Mouse (Mus musculus) brain, embryonic 14.5 days (tissue): ENCODE data around the gene Prpf8. TPM values are rescaled to one million over a fixed set of nuclear protein-coding genes. Genes with fewer than 3 reads are reported as not detected.
A peak's percentile ranks its signal among the peaks of the same experiment; 100 is the strongest.

Source experiments
- DNase-seq: peaks from one replicate; pipeline ENCODE4 v3.0.0-alpha.2; 2011; ENCODE audit warnings: low read depth
- CTCF ChIP-seq: fragments of 200-500 bp; IDR thresholded peaks from 2 replicates; pipeline ENCODE4 v1.5.1; 2012; ENCODE audit warnings: inconsistent platforms, mild to moderate bottlenecking, moderate library complexity, borderline replicate concordance; ENCODE audit not compliant: insufficient read depth, insufficient read length; ENCODE audit errors: extremely low read depth
- POLR2A ChIP-seq: fragments of 200-500 bp; IDR thresholded peaks from 2 replicates; pipeline ENCODE4 v1.6.1; 2012; ENCODE audit warnings: mild to moderate bottlenecking, inconsistent platforms, borderline replicate concordance; ENCODE audit not compliant: poor library complexity, insufficient read depth, insufficient read length, severe bottlenecking; ENCODE audit errors: extremely low read depth
- polyA plus RNA-seq: library from polyadenylated mRNA; depleted of rRNA; stranded (reverse); fragments of >200 nt; gene quantifications from 2 replicates; pipeline ENCODE4 v1.2.3, GENCODE M21; 2012

The Prpf8 gene
- polyA plus RNA-seq, 1 experiment, result 156 TPM

DNA sequence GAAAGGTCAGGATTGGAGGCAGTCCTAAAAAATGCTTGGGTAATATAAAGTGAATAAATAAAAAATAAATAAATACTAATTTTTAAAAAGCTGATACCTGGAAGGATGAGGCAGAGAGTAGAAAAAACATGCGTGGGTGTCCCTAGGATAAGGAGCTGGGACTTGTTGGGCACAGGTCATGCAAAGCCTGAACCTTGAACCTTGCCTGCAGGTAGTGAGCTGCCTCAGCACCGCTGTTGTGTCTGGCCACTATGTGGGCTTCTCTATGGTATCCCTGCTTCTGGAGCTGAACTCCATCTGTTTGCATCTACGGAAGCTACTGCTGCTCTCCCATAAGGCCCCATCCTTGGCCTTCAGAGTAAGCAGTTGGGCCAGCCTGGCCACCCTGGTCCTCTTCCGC lies 17.4 kb upstream of the Prpf8 start:
- TF ChIP-seq CTCF (no peak), POLR2A (no peak)
- no peak for DNase-seq

DNA sequence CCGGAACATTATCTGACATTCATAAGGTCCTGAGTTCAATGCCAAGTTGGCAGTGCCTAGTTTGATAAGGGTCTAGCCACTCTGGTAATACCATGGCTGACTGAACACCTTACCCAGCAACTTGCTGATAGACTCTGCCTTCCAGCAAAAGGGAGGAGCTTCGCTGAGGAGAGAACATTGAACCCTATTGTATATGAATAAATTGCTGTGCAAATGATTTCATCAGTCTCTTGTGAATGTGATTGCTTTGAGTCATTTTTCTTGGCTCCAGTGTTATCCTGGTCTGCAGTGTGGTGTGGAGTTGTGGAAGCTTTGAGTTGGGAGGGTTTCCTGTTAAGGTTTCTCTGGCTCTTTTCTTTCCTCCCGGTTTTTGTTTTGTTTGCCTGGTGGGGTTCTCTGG lies 15.9 kb upstream of the Prpf8 start:
- TF ChIP-seq POLR2A (no peak), CTCF (no peak)
- no peak for DNase-seq

DNA sequence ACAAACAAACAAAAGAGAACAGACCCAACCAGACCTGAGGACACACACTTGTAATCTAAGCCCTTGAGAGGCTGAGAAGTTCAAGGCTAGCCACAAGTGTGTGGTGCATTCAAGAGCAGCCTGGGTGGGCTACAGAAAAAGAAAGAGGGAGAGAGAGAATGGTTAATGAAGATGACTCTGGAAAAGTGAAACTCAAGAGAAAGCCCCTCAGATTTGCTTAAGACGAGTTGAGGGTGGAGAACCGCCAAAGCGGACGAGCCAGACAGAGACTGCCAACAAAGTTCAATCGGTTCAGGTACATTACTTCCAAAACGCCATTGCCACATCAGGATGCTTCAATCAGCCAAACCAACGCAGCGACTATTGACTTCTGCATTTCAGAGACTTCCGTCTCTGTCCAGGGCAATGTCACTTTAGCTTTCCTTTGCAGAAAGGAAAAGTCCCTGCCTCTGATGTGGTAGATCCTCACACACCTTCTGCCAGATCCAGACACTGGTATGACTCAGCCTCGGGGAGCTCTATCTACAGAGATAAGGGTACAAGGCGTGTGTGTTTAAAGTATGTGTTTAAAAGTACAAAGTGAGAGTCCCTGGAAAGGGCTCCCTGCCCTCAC lies 14.0 kb upstream of the Prpf8 start:
- TF ChIP-seq CTCF, result no peak
- no peak for TF ChIP-seq POLR2A

DNA sequence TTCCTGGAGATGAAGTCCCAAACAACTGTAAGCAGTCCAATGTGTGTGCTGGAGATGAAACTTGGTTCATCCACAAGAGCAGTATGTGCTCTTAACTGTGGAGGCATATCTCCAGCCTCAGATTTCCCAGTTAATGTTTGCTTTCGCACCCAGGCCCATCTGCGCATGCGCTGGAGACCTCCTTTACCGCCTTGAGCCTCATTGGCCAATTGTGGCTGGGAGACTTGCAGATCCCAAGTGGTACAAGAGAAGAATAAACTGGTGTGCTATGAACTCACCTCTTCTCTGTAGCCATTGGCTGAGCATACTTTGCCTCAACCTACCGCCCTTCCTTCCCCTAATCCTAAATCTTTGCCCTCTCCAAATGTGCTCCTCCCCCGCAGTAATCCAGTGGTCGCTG lies 13.2 kb upstream of the Prpf8 start:
- TF ChIP-seq CTCF, result no peak
- DNase-seq, result no peak

More for the DNA sequence above, 14.0 kb upstream of the Prpf8 start:
- no peak for DNase-seq

DNA sequence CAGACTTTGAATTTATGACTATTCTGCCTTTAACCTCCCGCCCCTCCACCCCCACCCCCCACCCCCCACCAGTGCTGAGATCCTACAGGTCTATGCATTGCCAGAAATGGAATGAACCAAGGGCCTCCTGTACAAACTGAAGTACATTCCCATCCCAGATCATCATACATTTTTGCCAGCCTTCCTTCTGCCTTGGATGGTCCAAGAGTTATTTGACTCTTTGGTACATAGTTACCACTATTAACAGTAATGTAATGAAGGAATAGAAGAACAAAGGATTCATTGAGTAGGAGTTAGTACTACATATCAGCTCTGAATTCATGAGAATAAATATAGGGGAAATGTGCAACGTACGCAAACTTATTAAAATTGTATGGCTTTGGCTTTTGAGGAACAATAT lies 424 bp upstream of the Prpf8 start:
- TF ChIP-seq POLR2A (no peak), CTCF (no peak)
- no peak for DNase-seq

DNA sequence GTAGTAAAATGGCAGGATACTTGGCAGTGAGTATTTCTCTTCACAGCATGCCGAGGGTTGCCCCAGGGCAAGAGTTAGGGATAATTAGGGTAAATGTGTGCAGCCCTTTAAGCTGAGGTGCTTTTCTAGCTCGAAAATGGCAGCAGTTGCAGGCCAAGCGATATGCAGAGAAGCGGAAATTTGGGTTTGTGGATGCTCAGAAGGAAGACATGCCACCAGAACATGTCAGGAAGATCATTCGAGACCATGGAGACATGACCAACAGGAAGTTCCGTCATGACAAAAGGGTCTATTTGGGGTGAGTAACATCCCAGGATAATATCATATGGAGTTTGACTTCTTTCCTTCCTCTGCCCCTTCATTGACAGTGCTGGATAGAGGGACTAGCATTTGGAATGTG lies 880 bp downstream of the Prpf8 start:
- TF ChIP-seq CTCF (no peak), POLR2A (no peak)
- no peak for DNase-seq

DNA sequence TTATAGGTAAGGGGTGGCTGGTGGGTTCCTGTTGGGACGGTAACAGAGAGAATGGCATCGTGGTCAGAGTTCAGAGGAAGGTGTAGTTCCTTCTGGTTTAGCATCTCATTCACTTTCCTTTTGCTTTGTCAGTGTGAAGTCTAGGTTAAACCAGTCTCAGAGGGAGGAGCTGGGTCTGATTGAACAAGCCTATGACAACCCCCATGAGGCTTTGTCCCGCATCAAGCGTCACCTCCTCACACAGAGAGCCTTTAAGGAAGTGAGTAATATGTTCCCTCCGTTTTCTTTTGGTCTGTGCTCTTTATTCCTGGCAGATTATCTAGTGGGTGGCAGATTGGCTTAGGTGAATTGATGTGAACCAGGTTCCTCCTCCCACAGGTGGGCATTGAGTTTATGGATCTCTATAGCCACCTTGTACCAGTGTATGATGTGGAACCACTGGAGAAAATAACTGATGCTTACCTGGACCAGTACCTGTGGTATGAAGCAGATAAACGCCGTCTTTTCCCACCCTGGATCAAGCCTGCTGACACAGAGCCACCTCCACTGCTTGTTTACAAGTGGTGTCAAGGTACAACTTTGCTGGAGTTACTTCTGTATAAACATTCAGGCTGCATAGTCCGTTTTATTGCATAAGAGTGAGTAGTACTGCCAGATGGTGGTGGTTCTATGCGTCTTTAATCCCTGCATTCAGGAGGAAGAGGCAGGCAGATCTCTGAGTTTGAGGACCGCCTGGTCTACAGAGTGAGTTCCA lies 7.9 kb downstream of the Prpf8 start:
- TF ChIP-seq POLR2A (no peak), CTCF (no peak)
- DNase-seq, result no peak

DNA sequence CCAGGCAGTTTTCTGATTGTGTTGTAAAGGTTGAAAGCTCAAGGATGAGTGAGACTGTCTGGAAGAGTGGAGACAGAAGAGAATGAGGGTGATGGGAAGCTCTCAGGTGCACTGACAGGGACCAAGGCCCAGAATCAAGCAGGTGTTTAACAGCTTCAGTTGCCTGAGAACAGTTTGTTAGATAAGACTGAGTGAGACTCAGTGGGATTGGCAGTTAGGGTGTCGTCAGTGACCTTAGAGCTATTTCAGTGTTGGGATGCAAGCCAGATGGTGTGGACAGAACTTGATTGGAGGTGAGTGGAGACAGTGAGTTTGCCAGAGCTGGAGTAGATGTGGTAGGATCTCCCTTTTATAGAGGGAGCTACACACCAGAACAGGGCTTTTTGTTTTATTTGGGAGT lies 11.5 kb downstream of the Prpf8 start:
- DNase-seq, result no peak
- TF ChIP-seq CTCF, result no peak
- TF ChIP-seq POLR2A, result no peak

DNA sequence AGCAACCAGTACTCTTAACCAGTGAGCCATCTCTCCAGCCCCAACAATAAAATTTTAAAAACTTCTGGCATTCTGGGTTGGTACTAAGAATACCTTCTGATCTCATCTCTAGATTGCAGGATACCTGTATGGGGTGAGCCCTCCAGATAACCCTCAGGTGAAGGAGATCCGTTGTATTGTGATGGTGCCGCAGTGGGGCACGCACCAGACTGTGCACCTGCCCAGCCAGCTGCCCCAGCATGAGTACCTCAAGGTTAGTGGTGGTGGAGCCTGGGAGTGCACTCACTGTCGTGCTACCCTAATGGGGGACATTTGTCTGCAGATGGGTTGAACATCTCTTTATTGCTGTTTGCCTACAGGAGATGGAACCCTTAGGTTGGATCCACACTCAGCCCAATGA lies 21.5 kb downstream of the Prpf8 start:
- DNase-seq, result no peak
- no peak for TF ChIP-seq POLR2A
- no peak for TF ChIP-seq CTCF

DNA sequence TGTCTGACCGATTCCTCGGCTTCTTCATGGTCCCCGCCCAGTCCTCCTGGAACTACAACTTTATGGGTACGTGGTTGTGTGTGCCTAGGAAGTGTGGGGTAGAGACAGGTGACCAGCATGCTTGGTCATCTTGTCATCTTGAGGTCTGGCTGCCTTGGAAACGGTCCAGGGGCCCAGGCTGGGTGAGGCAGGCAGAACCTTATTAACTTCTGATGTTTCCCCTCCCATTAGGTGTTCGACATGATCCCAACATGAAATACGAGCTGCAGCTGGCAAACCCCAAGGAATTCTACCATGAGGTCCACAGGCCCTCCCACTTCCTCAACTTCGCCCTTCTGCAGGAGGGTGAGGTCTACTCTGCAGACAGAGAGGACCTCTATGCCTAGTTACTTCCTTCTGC lies 22.3 kb downstream of the Prpf8 start:
- TF ChIP-seq POLR2A, result no peak
- TF ChIP-seq CTCF, result no peak
- DNase-seq, result no peak

DNA sequence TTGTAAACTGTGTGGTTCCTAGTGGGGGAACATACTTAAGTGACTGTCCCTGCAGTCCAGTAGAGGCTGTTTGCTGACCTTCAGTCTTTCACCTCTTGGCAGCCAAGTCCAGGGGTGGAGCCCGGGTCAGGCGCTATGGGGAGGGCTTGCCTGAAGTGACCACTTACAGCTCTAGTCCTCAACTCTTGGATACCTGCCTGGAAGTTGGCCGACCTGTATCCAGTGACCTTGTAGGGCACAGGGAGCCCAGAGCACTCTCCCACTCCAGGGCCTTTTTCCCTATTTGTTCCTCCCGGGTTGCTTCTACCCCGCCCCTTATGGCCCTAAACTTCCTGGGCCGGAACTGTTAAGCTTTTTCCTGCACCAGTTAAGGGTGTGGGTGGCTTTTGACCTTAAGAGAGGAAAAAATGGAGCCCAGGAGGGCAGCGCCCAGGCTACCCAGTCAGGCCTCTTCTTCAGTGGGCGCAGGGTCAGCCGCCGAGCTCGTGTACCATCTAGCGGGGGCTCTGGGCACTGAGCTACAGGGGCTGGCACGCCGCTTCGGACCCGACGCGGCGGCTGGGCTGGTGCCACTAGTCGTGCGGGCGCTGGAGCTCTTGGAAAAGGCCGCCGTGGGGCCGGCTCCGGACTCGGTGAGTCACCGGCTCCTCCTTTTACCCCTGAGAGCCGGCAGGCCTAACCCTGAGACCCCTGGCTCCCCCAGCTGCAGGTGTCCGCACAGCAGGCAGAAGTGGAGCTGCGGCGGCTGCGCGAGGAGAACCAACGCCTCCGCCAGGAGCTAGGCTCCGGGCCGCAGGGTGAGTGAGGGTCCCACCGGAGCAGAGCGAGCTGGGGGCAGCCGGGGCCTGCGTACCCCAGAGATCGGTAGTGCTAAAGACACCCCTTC lies 23.4 kb downstream of the Prpf8 start, which contains the start of gene Rilp:
Gene Rilp, plus strand, starts transcription at position 354 of the 886 bp plus-strand sequence.
- peak; percentile 75 for DNase-seq
- TF ChIP-seq CTCF (peak; percentile 50; the same call in 1 of the 2 replicates), POLR2A (no peak)
